Mouse (Mus musculus) forebrain, embryonic 13.5 days (tissue): ENCODE measurements around the gene Flt3l. TPM values are rescaled to one million over a fixed set of nuclear protein-coding genes. Genes with fewer than 3 reads are reported as not detected.

Experiments used
- ATAC-seq: fragments of 200-750 bp; cut with Nextera tagmentation; 2 replicates; pipeline ENCODE4 v1.8.0; 2017
- H3K27ac ChIP-seq: fragments of 300-500 bp; sonication (generic); 2 replicates; pipeline ENCODE4 v1.5.1; 2015; ENCODE audit warnings: inconsistent platforms, mild to moderate bottlenecking, moderate library complexity
- H3K27me3 ChIP-seq: fragments of 300-500 bp; sonication (generic); 2 replicates; pipeline ENCODE4 v1.6.1; 2015; ENCODE audit warnings: mild to moderate bottlenecking, inconsistent platforms
- H3K36me3 ChIP-seq: fragments of 300-500 bp; sonication (generic); 2 replicates; pipeline ENCODE4 v1.6.1; 2015; ENCODE audit warnings: mild to moderate bottlenecking, inconsistent platforms; ENCODE audit not compliant: poor library complexity, severe bottlenecking
- H3K4me1 ChIP-seq: fragments of 300-500 bp; sonication (generic); 2 replicates; pipeline ENCODE4 v1.6.1; 2015; ENCODE audit warnings: inconsistent platforms
- H3K4me2 ChIP-seq: fragments of 300-500 bp; sonication (generic); 2 replicates; pipeline ENCODE4 v1.6.1; 2015; ENCODE audit warnings: inconsistent platforms, mild to moderate bottlenecking, moderate library complexity
- H3K4me3 ChIP-seq: fragments of 300-500 bp; sonication (generic); 2 replicates; pipeline ENCODE4 v1.5.1; 2015; ENCODE audit warnings: mild to moderate bottlenecking, inconsistent platforms
- H3K9ac ChIP-seq: fragments of 300-500 bp; sonication (generic); 2 replicates; pipeline ENCODE4 v1.6.1; 2015; ENCODE audit warnings: mild to moderate bottlenecking, inconsistent platforms
- H3K9me3 ChIP-seq: fragments of 300-500 bp; sonication (generic); replicated peaks from 2 replicates; pipeline ENCODE4 v1.6.1; 2016; ENCODE audit warnings: inconsistent platforms
- WGBS: fragments of 180-500 bp; shearing (Covaris S2); methylation state at CpG from one replicate; pipeline ENCODE4 v1.1.7; 2015; 5-methylcytosine and 5-hydroxymethylcytosine counted together
- polyA plus RNA-seq: library from polyadenylated mRNA; unstranded; fragments of >200 nt; fragmentation: Nextera tagmentation; extraction: Ambion mirVana; gene quantifications from 2 replicates; pipeline ENCODE4 v1.2.1, GENCODE M21; 2015

Gene Flt3l
- polyA plus RNA-seq, 1 experiment from 2014 or later: 0.79 TPM

GRCm38 (mm10) chr7:45162551-45162950 lies 26.3 kb upstream of the Flt3l start:
- H3K9me3 ChIP-seq: no peaks in the 10 kb centered on the region
- peaks cover 53% of the 10 kb centered on the region for H3K27me3 ChIP-seq
- peak overlapping the region; percentile 14; the same call in 1 of the 2 replicates for H3K27ac ChIP-seq
- H3K4me1 ChIP-seq: peaks cover 22% of the 10 kb centered on the region
- 29% methylated on average over 6 of the region's 6 CpGs for WGBS
- ATAC-seq: peak; percentile 13; the same call in 1 of the 2 replicates
- peak overlapping the region; percentile 64 for H3K4me2 ChIP-seq
- peak overlapping the region; percentile 35 for H3K4me3 ChIP-seq
- H3K9ac ChIP-seq: peak overlapping the region; percentile 34
- peaks cover 27% of the 10 kb centered on the region for H3K36me3 ChIP-seq

GRCm38 (mm10) chr7:45161612-45162473 lies 25.6 kb upstream of the Flt3l start:
- Histone ChIP-seq H3K4me3 (peak overlapping the region; percentile 35), H3K27me3 (peaks cover 46% of the 10 kb centered on the region), H3K9ac (peak overlapping the region; percentile 34), H3K9me3 (no peaks in the 10 kb centered on the region), H3K4me1 (peaks cover 18% of the 10 kb centered on the region), H3K27ac (peak overlapping the region; percentile 32; the same call in 1 of the 2 replicates), H3K36me3 (peaks cover 30% of the 10 kb centered on the region), H3K4me2 (peak overlapping the region; percentile 64)
- 5% methylated on average over 35 of the region's 35 CpGs for WGBS
- ATAC-seq: peak; percentile 88

GRCm38 (mm10) chr7:45160866-45161265 lies 24.6 kb upstream of the Flt3l start:
- Histone ChIP-seq H3K4me1 (peaks cover 18% of the 10 kb centered on the region), H3K4me2 (no peak overlapping the region), H3K36me3 (peaks cover 30% of the 10 kb centered on the region), H3K9me3 (no peaks in the 10 kb centered on the region), H3K27me3 (peaks cover 36% of the 10 kb centered on the region), H3K4me3 (no peak overlapping the region), H3K27ac (no peak overlapping the region), H3K9ac (no peak overlapping the region)
- ATAC-seq: no peak
- 94% methylated on average over 3 of the region's 3 CpGs for WGBS

GRCm38 (mm10) chr7:45160316-45160800 lies 24.1 kb upstream of the Flt3l start:
- Histone ChIP-seq H3K9me3 (no peaks in the 10 kb centered on the region), H3K27ac (no peak overlapping the region), H3K27me3 (peaks cover 31% of the 10 kb centered on the region), H3K36me3 (peaks cover 30% of the 10 kb centered on the region), H3K9ac (no peak overlapping the region), H3K4me1 (peaks cover 18% of the 10 kb centered on the region), H3K4me3 (no peak overlapping the region), H3K4me2 (no peak overlapping the region)
- ATAC-seq: no peak
- 92% methylated on average over 6 of the region's 6 CpGs for WGBS

GRCm38 (mm10) chr7:45158991-45159390 lies 22.8 kb upstream of the Flt3l start:
- H3K27ac ChIP-seq: no peak overlapping the region
- no peak for ATAC-seq
- peaks cover 17% of the 10 kb centered on the region for H3K27me3 ChIP-seq
- 96% methylated on average over 6 of the region's 6 CpGs for WGBS
- peaks cover 30% of the 10 kb centered on the region for H3K36me3 ChIP-seq
- H3K9ac ChIP-seq: no peak overlapping the region
- no peaks in the 10 kb centered on the region for H3K9me3 ChIP-seq
- no peak overlapping the region for H3K4me3 ChIP-seq
- H3K4me2 ChIP-seq: no peak overlapping the region
- H3K4me1 ChIP-seq: peaks cover 23% of the 10 kb centered on the region

- peaks cover 2% of the 10 kb centered on the region; the same call in 1 of the 2 replicates for H3K27me3 ChIP-seq
- 91% methylated on average over 14 of the region's 14 CpGs for WGBS
- no peaks in the 10 kb centered on the region for H3K9me3 ChIP-seq
- peaks cover 30% of the 10 kb centered on the region for H3K36me3 ChIP-seq
- H3K4me1 ChIP-seq: peaks cover 18% of the 10 kb centered on the region
- peak overlapping the region; percentile 12; the same call in 1 of the 2 replicates for H3K27ac ChIP-seq
- no peak overlapping the region for H3K4me3 ChIP-seq
- ATAC-seq: no peak
- no peak overlapping the region for H3K9ac ChIP-seq
- H3K4me2 ChIP-seq: no peak overlapping the region
These were observed 21.2 kb upstream of the Flt3l start for GRCm38 (mm10) chr7:45157459-45157858.

DNA sequence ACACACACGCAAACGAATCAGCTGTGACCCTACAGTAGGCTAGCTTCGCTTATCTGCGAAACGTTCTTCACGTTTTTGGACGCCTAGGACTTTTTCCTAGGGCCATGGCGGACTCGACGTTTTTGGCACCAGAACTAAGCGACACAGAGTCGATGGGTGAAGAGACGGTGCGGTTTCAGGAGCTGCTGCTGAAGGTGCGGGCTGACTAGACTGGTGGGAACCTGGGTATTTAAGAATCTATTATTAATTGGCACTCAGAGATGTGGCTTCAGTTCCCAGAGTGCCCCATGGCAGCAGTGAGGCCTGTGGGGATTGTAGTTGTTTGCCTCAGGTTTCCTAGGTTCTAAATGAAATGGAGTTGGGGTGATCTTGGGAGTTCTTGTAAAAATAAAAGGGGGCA lies 20.0 kb upstream of the Flt3l start:
- ATAC-seq: no peak
- no peak overlapping the region for H3K4me2 ChIP-seq
- H3K9me3 ChIP-seq: no peaks in the 10 kb centered on the region

DNA sequence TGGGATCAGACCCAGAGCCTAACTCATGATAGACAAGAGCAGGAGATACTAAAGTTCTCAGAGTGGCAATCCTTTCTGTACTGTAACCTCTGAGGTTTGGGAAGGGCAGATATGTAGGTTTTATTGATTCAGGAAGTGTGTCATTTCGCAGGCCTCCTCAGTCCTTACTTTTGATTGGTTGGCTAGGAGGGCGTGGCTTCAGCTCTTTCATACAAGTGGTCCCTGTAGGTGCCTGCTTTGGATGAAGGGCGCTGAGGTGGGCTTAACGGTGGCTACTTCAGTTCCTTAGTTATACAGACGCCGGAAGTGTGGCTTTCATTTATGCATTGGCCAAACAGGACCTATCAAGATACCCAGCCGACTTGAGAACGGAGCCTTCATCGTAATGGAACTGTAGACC lies 19.4 kb upstream of the Flt3l start:
- Histone ChIP-seq H3K36me3 (peaks cover 30% of the 10 kb centered on the region), H3K4me3 (no peak overlapping the region), H3K27me3 (no peaks in the 10 kb centered on the region), H3K9ac (no peak overlapping the region), H3K9me3 (no peaks in the 10 kb centered on the region), H3K4me1 (peaks cover 30% of the 10 kb centered on the region), H3K4me2 (peak overlapping the region; percentile 74; the same call in 1 of the 2 replicates), H3K27ac (no peak overlapping the region)
- ATAC-seq: no peak
- 87% methylated on average over 9 of the region's 9 CpGs for WGBS

More for the DNA sequence above, 20.0 kb upstream of the Flt3l start:
- H3K4me3 ChIP-seq: no peak overlapping the region
- H3K36me3 ChIP-seq: peaks cover 30% of the 10 kb centered on the region
- WGBS: 97% methylated on average over 15 of the region's 15 CpGs
- no peak overlapping the region for H3K9ac ChIP-seq
- H3K4me1 ChIP-seq: peaks cover 24% of the 10 kb centered on the region
- no peak overlapping the region for H3K27ac ChIP-seq
- H3K27me3 ChIP-seq: no peaks in the 10 kb centered on the region

GRCm38 (mm10) chr7:45154993-45155514 lies 18.8 kb upstream of the Flt3l start:
- Histone ChIP-seq H3K27ac (no peak overlapping the region), H3K9ac (no peak overlapping the region), H3K4me3 (peak overlapping the region; percentile 56), H3K4me2 (peak overlapping the region; percentile 74), H3K36me3 (peaks cover 27% of the 10 kb centered on the region), H3K9me3 (no peaks in the 10 kb centered on the region), H3K27me3 (no peaks in the 10 kb centered on the region), H3K4me1 (peaks cover 31% of the 10 kb centered on the region)
- peak; percentile 9; the same call in 1 of the 2 replicates for ATAC-seq
- WGBS: 78% methylated on average over 12 of the region's 12 CpGs

- peaks cover 21% of the 10 kb centered on the region for H3K36me3 ChIP-seq
- peak within 1 kb of the TSS; percentile 90 for H3K27ac ChIP-seq
- WGBS: 5% methylated on average over 69 of the region's 69 CpGs
- peak within 1 kb of the TSS; percentile 56 for H3K4me3 ChIP-seq
- H3K4me2 ChIP-seq: peak within 1 kb of the TSS; percentile 74
- no peaks in the 10 kb centered on the region for H3K27me3 ChIP-seq
- peak; percentile 96 for ATAC-seq
- no peaks in the 10 kb centered on the region for H3K9me3 ChIP-seq
- H3K4me1 ChIP-seq: peaks cover 31% of the 10 kb centered on the region
- peak within 1 kb of the TSS; percentile 80 for H3K9ac ChIP-seq
These were observed 18.1 kb upstream of the Flt3l start, which contains the start of the genes Pih1d1 and Aldh16a1 for GRCm38 (mm10) chr7:45154096-45154992. Pih1d1 (plus strand) TSS chr7:45154303. Aldh16a1 (minus strand) TSS chr7:45154584.

- Histone ChIP-seq H3K9me3 (no peaks in the 10 kb centered on the region), H3K4me3 (peak overlapping the region; percentile 56), H3K27me3 (no peaks in the 10 kb centered on the region), H3K27ac (peak overlapping the region; percentile 90), H3K4me1 (peaks cover 31% of the 10 kb centered on the region), H3K9ac (peak overlapping the region; percentile 80), H3K4me2 (peak overlapping the region; percentile 74), H3K36me3 (peaks cover 13% of the 10 kb centered on the region)
- ATAC-seq: peak; percentile 1; the same call in 1 of the 2 replicates
- WGBS: 2% methylated on average over 5 of the region's 5 CpGs
These were observed 17.4 kb upstream of the Flt3l start for GRCm38 (mm10) chr7:45153586-45153985.
